Mouse (Mus musculus) intestine, postnatal 0 days (tissue): ENCODE measurements at regions not wholly inside any gene's neighbourhood (a gene's known extent, or its start where the extent isn't known, plus 50 kb on each side); places are given as distances from the start of the nearest gene placed in this dataset.

Experiments used
- ATAC-seq: fragments of 200-750 bp; cut with Nextera tagmentation; 2 replicates; pipeline ENCODE4 v1.8.0; 2017; ENCODE audit warnings: mild to moderate bottlenecking, moderate TSS enrichment, moderate library complexity
- H3K27ac ChIP-seq: fragments of 300-500 bp; sonication (generic); 2 replicates; pipeline ENCODE4 v1.5.1; 2014; ENCODE audit warnings: mild to moderate bottlenecking, low read depth, low read length, moderate library complexity
- H3K27me3 ChIP-seq: fragments of 300-500 bp; sonication (generic); replicated peaks from 2 replicates; pipeline ENCODE4 v1.6.1; 2014; ENCODE audit warnings: low read length, mixed read lengths; ENCODE audit not compliant: control insufficient read depth, insufficient read depth
- H3K36me3 ChIP-seq: fragments of 300-500 bp; sonication (generic); 2 replicates; pipeline ENCODE4 v1.6.1; 2014; ENCODE audit warnings: mild to moderate bottlenecking, moderate library complexity; ENCODE audit not compliant: control insufficient read depth, insufficient read depth
- H3K4me1 ChIP-seq: fragments of 300-500 bp; sonication (generic); replicated peaks from 2 replicates; pipeline ENCODE4 v1.6.1; 2014; ENCODE audit warnings: antibody characterized with exemption, low read length, mixed read lengths; ENCODE audit not compliant: control insufficient read depth, insufficient read depth
- H3K4me2 ChIP-seq: fragments of 300-500 bp; sonication (generic); replicated peaks from 2 replicates; pipeline ENCODE4 v1.6.1; 2014; ENCODE audit warnings: low read depth, mild to moderate bottlenecking, moderate library complexity
- H3K4me3 ChIP-seq: fragments of 300-500 bp; sonication (generic); 2 replicates; pipeline ENCODE4 v1.5.1; 2014; ENCODE audit warnings: low read depth, low read length
- H3K9ac ChIP-seq: fragments of 300-500 bp; sonication (generic); 2 replicates; pipeline ENCODE4 v1.6.1; 2014; ENCODE audit warnings: mild to moderate bottlenecking, low read depth, low read length
- H3K9me3 ChIP-seq: fragments of 300-500 bp; sonication (generic); 2 replicates; pipeline ENCODE4 v1.6.1; 2016; ENCODE audit warnings: mixed run types; ENCODE audit not compliant: control insufficient read depth
- CTCF ChIP-seq: sonication (generic); IDR thresholded peaks from 2 replicates; pipeline ENCODE4 v1.5.1; 2016; ENCODE audit warnings: low read depth, mild to moderate bottlenecking, control low read depth, antibody characterized with exemption, moderate library complexity
- WGBS: fragments of 180-500 bp; shearing (Covaris S2); extraction: QIAGEN DNeasy Blood & Tissue Kit; methylation state at CpG from one replicate; pipeline ENCODE4 v1.1.7; 2014; 5-methylcytosine and 5-hydroxymethylcytosine counted together

- TF ChIP-seq CTCF: no peak
Measured at GRCm38 (mm10) chr13:112170872-112171271, 117.4 kb upstream of the Ankrd55 start.

DNA sequence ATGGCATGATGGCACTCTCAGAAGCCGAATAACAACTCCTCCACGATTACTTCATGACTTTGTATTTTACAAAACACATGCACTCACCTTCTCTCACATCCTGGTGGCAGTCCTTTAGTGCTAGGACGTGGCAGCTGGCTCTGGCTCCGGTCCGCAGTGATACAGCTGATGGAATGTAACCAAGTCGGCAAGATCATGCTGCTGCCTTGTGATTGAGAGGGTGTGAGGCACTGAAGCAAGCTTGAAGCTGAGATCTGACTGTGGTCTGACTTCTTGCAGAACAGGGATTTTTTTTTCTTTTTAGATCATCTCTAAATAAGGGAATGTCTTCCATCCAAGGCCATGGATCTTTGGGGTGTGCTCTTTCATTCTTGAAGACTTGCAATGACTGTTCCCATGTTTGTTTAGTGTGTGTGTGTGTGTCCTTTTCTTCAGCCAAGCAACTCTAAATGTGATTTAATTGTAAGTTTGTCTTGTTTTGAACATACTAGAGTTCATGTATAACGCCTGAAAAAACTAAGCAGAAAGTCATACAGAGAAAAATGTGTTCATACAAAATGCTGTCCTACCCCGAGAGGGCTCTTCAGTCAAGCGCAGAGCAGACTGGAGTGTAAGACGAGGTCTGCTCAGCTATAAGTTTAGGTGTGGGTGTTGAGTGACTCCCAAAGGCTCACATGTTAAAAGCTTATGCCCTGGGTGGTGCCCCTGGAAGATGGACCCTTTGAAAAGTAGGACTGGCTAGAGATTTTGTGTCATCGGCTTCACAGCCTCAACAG, 116.1 kb upstream of the Ankrd55 start:
- Histone ChIP-seq H3K4me1 (no peaks in the 10 kb centered on the region), H3K27me3 (no peaks in the 10 kb centered on the region), H3K36me3 (no peaks in the 10 kb centered on the region), H3K9me3 (no peaks in the 10 kb centered on the region), H3K9ac (no peak overlapping the region), H3K27ac (no peak overlapping the region), H3K4me2 (no peak overlapping the region), H3K4me3 (no peak overlapping the region)
- TF ChIP-seq CTCF: no peak
- no peak for ATAC-seq
- WGBS: 83% methylated on average over 11 of the region's 11 CpGs

More at GRCm38 (mm10) chr13:112170872-112171271, 117.4 kb upstream of the Ankrd55 start:
- ATAC-seq: no peak
- no peak overlapping the region for H3K4me3 ChIP-seq
- no peak overlapping the region for H3K4me2 ChIP-seq
- 90% methylated on average over 3 of the region's 3 CpGs for WGBS
- no peaks in the 10 kb centered on the region for H3K9me3 ChIP-seq
- no peaks in the 10 kb centered on the region for H3K36me3 ChIP-seq
- H3K9ac ChIP-seq: no peak overlapping the region
- H3K4me1 ChIP-seq: no peaks in the 10 kb centered on the region
- no peaks in the 10 kb centered on the region for H3K27me3 ChIP-seq
- no peak overlapping the region for H3K27ac ChIP-seq

GRCm38 (mm10) chr13:112173973-112174372, 114.3 kb upstream of the Ankrd55 start:
- TF ChIP-seq CTCF: no peak
- no peak overlapping the region for H3K27ac ChIP-seq
- no peaks in the 10 kb centered on the region for H3K36me3 ChIP-seq
- H3K4me3 ChIP-seq: no peak overlapping the region
- H3K9me3 ChIP-seq: no peaks in the 10 kb centered on the region
- H3K27me3 ChIP-seq: no peaks in the 10 kb centered on the region
- H3K4me1 ChIP-seq: no peaks in the 10 kb centered on the region
- H3K9ac ChIP-seq: no peak overlapping the region
- ATAC-seq: no peak
- WGBS: 81% methylated on average over 8 of the region's 8 CpGs
- H3K4me2 ChIP-seq: no peak overlapping the region

GRCm38 (mm10) chr13:112178031-112178430, 110.2 kb upstream of the Ankrd55 start:
- no peak for ATAC-seq
- Histone ChIP-seq H3K4me2 (no peak overlapping the region), H3K9me3 (no peaks in the 10 kb centered on the region), H3K27me3 (no peaks in the 10 kb centered on the region), H3K36me3 (no peaks in the 10 kb centered on the region), H3K4me3 (no peak overlapping the region), H3K4me1 (no peaks in the 10 kb centered on the region), H3K9ac (no peak overlapping the region), H3K27ac (no peak overlapping the region)
- no peak for TF ChIP-seq CTCF
- 94% methylated on average over 4 of the region's 4 CpGs for WGBS

DNA sequence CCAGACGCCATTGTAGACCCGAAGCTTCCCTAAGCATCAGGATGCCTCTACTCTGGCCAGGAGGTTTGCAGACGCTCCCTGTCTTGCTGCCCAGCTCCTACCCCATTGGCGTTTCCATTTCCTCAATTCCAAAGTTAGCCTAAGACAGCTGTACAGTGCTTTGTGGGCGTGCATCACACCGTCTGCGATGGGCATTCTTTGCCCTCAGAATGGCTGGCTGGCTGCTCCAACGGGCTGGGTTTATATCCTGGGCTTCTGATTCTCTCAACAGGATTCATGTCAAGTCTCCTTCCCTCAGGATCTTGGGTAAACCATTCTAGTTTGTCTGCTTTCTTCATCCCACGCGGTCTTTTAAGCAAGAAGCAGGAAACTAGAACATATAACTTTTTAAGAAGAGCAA, 104.3 kb upstream of the Ankrd55 start:
- ATAC-seq: no peak

GRCm38 (mm10) chr13:112185116-112185515, 103.1 kb upstream of the Ankrd55 start:
- H3K9me3 ChIP-seq: no peaks in the 10 kb centered on the region
- no peaks in the 10 kb centered on the region for H3K4me1 ChIP-seq
- H3K36me3 ChIP-seq: no peaks in the 10 kb centered on the region
- no peak overlapping the region for H3K4me3 ChIP-seq
- TF ChIP-seq CTCF: no peak
- 43% methylated on average over 10 of the region's 12 CpGs for WGBS
- H3K9ac ChIP-seq: no peak overlapping the region
- H3K27me3 ChIP-seq: no peaks in the 10 kb centered on the region
- no peak overlapping the region for H3K27ac ChIP-seq
- no peak overlapping the region for H3K4me2 ChIP-seq
- no peak for ATAC-seq

More for the DNA sequence above, 104.3 kb upstream of the Ankrd55 start:
- no peaks in the 10 kb centered on the region for H3K4me1 ChIP-seq
- H3K9ac ChIP-seq: no peak overlapping the region
- H3K4me2 ChIP-seq: no peak overlapping the region
- H3K9me3 ChIP-seq: no peaks in the 10 kb centered on the region
- H3K27ac ChIP-seq: no peak overlapping the region
- H3K36me3 ChIP-seq: no peaks in the 10 kb centered on the region
- no peak for TF ChIP-seq CTCF
- H3K27me3 ChIP-seq: no peaks in the 10 kb centered on the region
- WGBS: 91% methylated on average over 10 of the region's 10 CpGs
- H3K4me3 ChIP-seq: no peak overlapping the region
